Mouse (Mus musculus): Measurements from ENCODE around the gene Gzmb. TPM values are rescaled to one million over a fixed set of nuclear protein-coding genes. Genes with fewer than 3 reads are reported as not detected.

The Gzmb gene
- polyA plus RNA-seq (2015; fragmentation: Nextera tagmentation; extraction: Ambion mirVana) = 0.14 and 0.33 TPM in 2 replicates

DNA sequence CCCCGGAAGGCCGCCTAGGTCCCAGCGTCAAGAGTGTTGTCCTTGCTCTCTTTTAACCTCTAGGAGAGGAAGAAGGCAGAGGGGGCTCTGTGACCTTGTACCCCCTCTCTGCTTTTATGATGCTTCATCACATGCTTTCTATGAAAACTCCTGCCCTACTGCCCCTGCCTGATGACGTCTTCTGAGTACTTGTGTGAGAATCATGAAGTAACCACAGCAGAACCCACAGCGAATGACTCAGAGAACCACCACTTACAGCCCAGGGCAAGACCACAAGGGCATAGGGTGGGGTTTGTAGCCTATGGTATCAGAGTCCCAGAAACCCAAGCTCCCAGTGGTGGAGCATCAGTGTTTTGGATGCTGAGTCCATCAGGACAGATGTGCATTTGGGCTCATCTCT lies at the start of gene Gzmb:
Gzmb (minus strand) TSS at position 108 of the 400 bp plus-strand sequence.

DNA sequence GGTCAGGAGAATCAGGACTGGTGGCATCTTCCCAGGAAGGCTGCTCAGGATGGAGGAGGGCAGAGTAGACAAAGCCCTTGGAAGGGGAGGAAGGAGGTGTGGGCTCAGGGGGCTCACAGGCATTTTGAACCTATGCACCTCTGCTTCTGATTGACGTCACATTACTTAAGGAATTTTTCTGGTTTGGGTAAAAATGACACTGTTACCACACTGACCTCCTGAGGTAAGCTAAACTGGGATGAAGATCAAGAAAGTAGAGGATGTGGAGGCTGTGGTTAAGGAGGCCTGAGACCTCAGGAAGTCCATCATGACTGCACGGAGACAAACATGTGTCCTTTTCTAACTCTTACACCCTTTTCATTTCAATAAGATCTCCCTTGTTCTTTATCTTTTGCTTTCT lies 27.5 kb downstream of the Gzmb start, which contains the start of gene Gzmc:
Gzmc (minus strand) TSS at position 101 of the 400 bp plus-strand sequence.

DNA sequence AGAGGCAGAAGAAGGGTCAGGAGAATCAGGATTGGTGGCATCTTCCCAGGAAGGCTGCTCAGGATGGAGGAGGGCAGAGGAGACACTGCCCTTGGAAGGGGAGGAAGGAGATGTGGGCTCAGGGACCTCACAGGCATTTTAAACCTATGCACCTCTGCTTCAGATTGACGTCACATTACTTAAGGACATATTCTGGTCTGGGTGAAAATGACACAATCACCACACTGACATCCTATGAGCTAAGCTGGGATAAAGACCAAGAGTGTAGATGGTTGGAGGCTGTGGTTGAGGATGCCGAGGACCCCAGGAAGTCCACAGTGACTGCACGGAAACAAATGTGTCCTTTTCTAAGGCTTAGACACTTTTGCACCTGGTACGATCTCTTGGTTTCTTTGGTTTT lies 50.7 kb downstream of the Gzmb start, which contains the start of gene Gzmf:
Gzmf (minus strand) TSS at position 101 of the 400 bp plus-strand sequence.

Other genes with a start within 250 kb of the Gzmb start
- not detected in 2 replicates for gene Mcpt1, start 244.3 kb downstream of the Gzmb start, polyA plus RNA-seq (2015; fragmentation: Nextera tagmentation; extraction: Ambion mirVana)
- gene Mcpt9, start 231.8 kb downstream of the Gzmb start, polyA plus RNA-seq (2015; fragmentation: Nextera tagmentation; extraction: Ambion mirVana) = not detected in 2 replicates
- gene Mcpt2, start 220.2 kb downstream of the Gzmb start, polyA plus RNA-seq (2015; fragmentation: Nextera tagmentation; extraction: Ambion mirVana) = 0.12 TPM in 1 of 2 replicates, not detected in the other
- gene Mcpt4, start 199.9 kb downstream of the Gzmb start, polyA plus RNA-seq (2015; fragmentation: Nextera tagmentation; extraction: Ambion mirVana) = 3.6 and 6.1 TPM in 2 replicates
- gene Mcpt8, start 177.0 kb downstream of the Gzmb start, polyA plus RNA-seq (2015; fragmentation: Nextera tagmentation; extraction: Ambion mirVana) = 0.30 and 0.81 TPM in 2 replicates
- gene Ctsg, start 159.7 kb downstream of the Gzmb start, polyA plus RNA-seq (2015; fragmentation: Nextera tagmentation; extraction: Ambion mirVana) = 2.7 and 3.5 TPM in 2 replicates
- gene Gzme, start 141.6 kb downstream of the Gzmb start, polyA plus RNA-seq (2015; fragmentation: Nextera tagmentation; extraction: Ambion mirVana) = not detected in 2 replicates
- not detected in 2 replicates for gene Gzmd, start 129.7 kb downstream of the Gzmb start, polyA plus RNA-seq (2015; fragmentation: Nextera tagmentation; extraction: Ambion mirVana)
- not detected in 2 replicates for gene Gzmg, start 102.7 kb downstream of the Gzmb start, polyA plus RNA-seq (2015; fragmentation: Nextera tagmentation; extraction: Ambion mirVana)
- gene Gzmn, start 87.7 kb downstream of the Gzmb start, polyA plus RNA-seq (2015; fragmentation: Nextera tagmentation; extraction: Ambion mirVana) = not detected in 2 replicates
- not detected in 2 replicates for gene Gzmf, start 50.8 kb downstream of the Gzmb start, polyA plus RNA-seq (2015; fragmentation: Nextera tagmentation; extraction: Ambion mirVana)
- 0.25 TPM in 1 of 2 replicates, not detected in the other for gene Gzmc, start 27.6 kb downstream of the Gzmb start, polyA plus RNA-seq (2015; fragmentation: Nextera tagmentation; extraction: Ambion mirVana)
- 0.24 and 0.48 TPM in 2 replicates for gene Atp12a, start 102.8 kb upstream of the Gzmb start, polyA plus RNA-seq (2015; fragmentation: Nextera tagmentation; extraction: Ambion mirVana)
- 0.90 and 1.7 TPM in 2 replicates for gene Rnf17, start 140.3 kb upstream of the Gzmb start, polyA plus RNA-seq (2015; fragmentation: Nextera tagmentation; extraction: Ambion mirVana)

Data from adrenal gland, postnatal 0 days (tissue).